Mouse (Mus musculus) heart, postnatal 0 days (tissue): ENCODE measurements around the gene Ggact. TPM values are rescaled to one million over a fixed set of nuclear protein-coding genes. Genes with fewer than 3 reads are reported as not detected.

Experiments
- ATAC-seq: fragments of 200-750 bp; cut with Nextera tagmentation; 2 replicates; pipeline ENCODE4 v1.8.0; 2017; ENCODE audit warnings: low read depth, moderate number of reproducible peaks, moderate library complexity; ENCODE audit not compliant: insufficient read depth
- DNase-seq: peaks from one replicate; pipeline ENCODE4 v3.0.0-alpha.2; 2016; ENCODE audit warnings: low spot score
- H3K27ac ChIP-seq: fragments of 300-500 bp; sonication (generic); 2 replicates; pipeline ENCODE4 v1.5.1; 2014; ENCODE audit warnings: low read depth, mild to moderate bottlenecking
- H3K27me3 ChIP-seq: fragments of 300-500 bp; sonication (generic); 2 replicates; pipeline ENCODE4 v1.6.1; 2014; ENCODE audit warnings: low read length, mixed read lengths; ENCODE audit not compliant: control insufficient read depth, insufficient read depth
- H3K36me3 ChIP-seq: fragments of 300-500 bp; sonication (generic); replicated peaks from 2 replicates; pipeline ENCODE4 v1.6.1; 2014; ENCODE audit warnings: low read length, mixed read lengths; ENCODE audit not compliant: control insufficient read depth, insufficient read depth
- H3K4me1 ChIP-seq: fragments of 300-500 bp; sonication (generic); 2 replicates; pipeline ENCODE4 v1.6.1; 2014; ENCODE audit warnings: antibody characterized with exemption; ENCODE audit not compliant: control insufficient read depth, insufficient read depth
- H3K4me2 ChIP-seq: fragments of 300-500 bp; sonication (generic); 2 replicates; pipeline ENCODE4 v1.6.1; 2014; ENCODE audit warnings: low read depth, mild to moderate bottlenecking, low read length, moderate library complexity
- H3K4me3 ChIP-seq: fragments of 300-500 bp; sonication (generic); 2 replicates; pipeline ENCODE4 v1.5.1; 2014; ENCODE audit warnings: low read depth, low read length
- H3K9ac ChIP-seq: fragments of 300-500 bp; sonication (generic); replicated peaks from 2 replicates; pipeline ENCODE4 v1.6.1; 2014; ENCODE audit warnings: low read depth, low read length, mixed read lengths
- H3K9me3 ChIP-seq: fragments of 300-500 bp; sonication (generic); replicated peaks from 2 replicates; pipeline ENCODE4 v1.6.1; 2016; ENCODE audit warnings: low read length; ENCODE audit not compliant: control insufficient read depth
- CTCF ChIP-seq: IDR thresholded peaks from 2 replicates; pipeline ENCODE4 v1.5.1; 2016; ENCODE audit warnings: antibody characterized with exemption, control low read depth, low read depth
- EP300 ChIP-seq: IDR thresholded peaks from 2 replicates; pipeline ENCODE4 v1.6.1; 2016; ENCODE audit warnings: antibody characterized with exemption, low read depth
- WGBS: fragments of 180-500 bp; shearing (Covaris S2); extraction: QIAGEN DNeasy Blood & Tissue Kit; methylation state at CpG from one replicate; pipeline ENCODE4 v1.1.7; 2014; 5-methylcytosine and 5-hydroxymethylcytosine counted together
- polyA plus RNA-seq: library from polyadenylated mRNA; unstranded; fragments of >200 nt; fragmentation: Nextera tagmentation; extraction: Ambion mirVana; gene quantifications from 2 replicates; pipeline ENCODE4 v1.2.1, GENCODE M21; 2015
- total RNA-seq: library from RNA; depleted of rRNA; stranded (reverse); fragments of >200 nt; gene quantifications from 2 replicates; pipeline ENCODE4 v1.2.3, GENCODE M21; 2014; ENCODE audit warnings: low replicate concordance; rRNA removed

Gene Ggact
- total and polyA plus RNA-seq, 2 experiments from 2014 or later: 26.7 to 52.6 TPM

DNA sequence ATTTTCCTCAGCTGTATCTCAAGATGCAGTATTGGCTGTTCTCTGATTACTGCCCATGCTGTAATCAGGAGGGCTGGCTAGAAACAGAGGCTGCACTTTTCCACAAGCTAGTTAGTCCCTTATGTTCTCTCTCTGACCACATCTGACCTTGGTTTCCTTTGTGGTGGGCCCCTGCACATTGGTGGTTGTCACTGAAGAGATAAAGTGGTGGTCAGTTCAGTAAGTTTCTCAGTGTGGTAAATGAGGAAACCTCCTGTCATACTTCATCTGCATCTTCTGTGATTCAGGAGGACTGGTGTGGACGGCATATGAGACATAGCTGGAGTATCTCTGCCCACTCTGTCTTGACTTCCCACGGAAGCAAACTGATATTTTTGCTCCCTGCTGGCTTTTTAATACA lies 125.4 kb downstream of the Ggact start:
- TF ChIP-seq CTCF (no peak), EP300 (no peak)
- Histone ChIP-seq H3K27ac (no peak overlapping the region), H3K4me2 (no peak overlapping the region), H3K4me1 (no peaks in the 10 kb centered on the region), H3K4me3 (no peak overlapping the region), H3K9me3 (no peaks in the 10 kb centered on the region), H3K36me3 (no peaks in the 10 kb centered on the region), H3K9ac (no peak overlapping the region), H3K27me3 (no peaks in the 10 kb centered on the region)
- ATAC-seq (no peak), DNase-seq (no peak)
- WGBS: 49% methylated on average over 2 of the region's 2 CpGs

GRCm38 (mm10) chr14:122784701-122785100 lies 128.9 kb downstream of the Ggact start:
- WGBS: 59% methylated on average over 4 of the region's 4 CpGs
- TF ChIP-seq EP300: no peak
- no peak for TF ChIP-seq CTCF
- Histone ChIP-seq H3K9me3 (no peaks in the 10 kb centered on the region), H3K27ac (no peak overlapping the region), H3K4me3 (no peak overlapping the region), H3K27me3 (no peaks in the 10 kb centered on the region), H3K36me3 (no peaks in the 10 kb centered on the region), H3K4me2 (no peak overlapping the region), H3K9ac (no peak overlapping the region), H3K4me1 (no peaks in the 10 kb centered on the region)
- DNase-seq (no peak), ATAC-seq (no peak)

DNA sequence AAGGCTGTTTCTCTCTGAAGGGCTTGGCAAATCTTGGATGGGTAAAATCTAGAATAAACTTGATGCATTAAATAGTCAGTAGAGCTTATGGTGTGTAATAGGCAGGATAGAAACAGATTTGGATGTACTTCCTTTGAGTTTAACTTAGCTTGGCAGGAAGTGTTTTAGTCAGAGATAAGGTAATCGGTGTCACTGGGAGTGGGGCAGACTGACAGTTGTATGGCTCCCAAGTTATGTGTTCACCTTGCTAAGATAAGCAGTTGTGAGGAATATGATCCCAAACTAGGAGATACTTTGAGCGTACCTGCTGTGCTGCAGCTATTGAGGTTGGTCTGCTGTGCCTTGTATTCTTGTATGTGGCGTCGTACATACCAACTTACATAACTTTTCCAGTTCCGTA lies 147.1 kb downstream of the Ggact start:
- H3K27me3 ChIP-seq: no peaks in the 10 kb centered on the region
- H3K4me3 ChIP-seq: no peak overlapping the region
- H3K4me2 ChIP-seq: no peak overlapping the region
- ATAC-seq (no peak), DNase-seq (no peak)
- no peaks in the 10 kb centered on the region for H3K4me1 ChIP-seq
- TF ChIP-seq CTCF (no peak), EP300 (no peak)
- no peak overlapping the region for H3K9ac ChIP-seq
- WGBS: 68% methylated on average over 5 of the region's 5 CpGs
- no peaks in the 10 kb centered on the region for H3K9me3 ChIP-seq
- no peaks in the 10 kb centered on the region for H3K36me3 ChIP-seq
- H3K27ac ChIP-seq: no peak overlapping the region

Other genes with a start within 250 kb of the Ggact start
- 17.2 and 62.5 TPM in 2 replicates for gene Tmtc4, start 70.3 kb upstream of the Ggact start, total RNA-seq
- 9.3 and 9.7 TPM in 2 replicates for gene Tmtc4, start 70.3 kb upstream of the Ggact start, polyA plus RNA-seq